Mouse (Mus musculus) lung, adult 18-20 months (tissue): ENCODE results near the gene Flvcr2.
A peak's percentile ranks its signal among the peaks of the same experiment; 100 is the strongest.
"Not testable (repeated sequence)": the region's sequence is repeated elsewhere in the genome, so short reads cannot be mapped to it uniquely, and the experiment has no call there.

Experiments
- DNase-seq, 2 experiments: peaks; one replicate each; pipeline ENCODE4 v3.0.0; 2022; ENCODE audit warnings: mixed read lengths in 2 of 2

Gene Flvcr2

GRCm38 (mm10) chr12:85745827-85746695 lies at the start of gene Flvcr2:
Gene Flvcr2, plus strand, starts transcription at chr12:85746539.
- peak; percentile 88 to 91 for DNase-seq

GRCm38 (mm10) chr12:85698179-85698578 lies 48.2 kb upstream of the Flvcr2 start:
- not testable (repeated sequence) for DNase-seq

DNA sequence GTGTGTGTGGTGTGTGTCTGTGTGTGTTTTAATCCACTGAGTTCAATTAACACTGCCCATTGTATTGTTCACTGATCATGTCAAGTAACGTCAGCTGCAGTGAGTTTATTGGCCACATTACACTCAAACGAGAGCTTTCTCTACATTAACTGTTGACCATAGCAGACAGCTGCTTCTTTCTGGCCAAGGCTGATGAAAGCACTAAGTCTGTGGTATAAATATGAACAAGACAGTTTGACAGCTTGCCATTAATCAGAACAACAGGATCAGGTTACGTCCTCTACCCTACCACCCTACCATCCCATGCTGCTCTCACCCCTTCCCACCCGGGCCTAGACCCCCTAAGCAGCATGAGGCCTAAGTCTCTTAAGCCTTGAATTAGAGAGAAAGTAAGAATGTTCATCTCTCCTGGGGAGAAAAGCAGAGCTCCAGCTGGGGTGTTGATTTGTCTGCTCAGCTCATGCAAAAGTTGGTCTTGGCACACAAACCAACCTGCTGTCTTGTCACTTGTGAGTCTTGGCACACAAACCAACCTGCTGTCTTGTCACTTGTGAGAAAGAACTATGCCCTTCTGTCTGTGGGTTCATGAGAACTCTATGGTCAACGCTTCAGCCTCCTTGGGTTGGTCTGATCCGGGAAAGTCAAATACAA lies 46.0 kb upstream of the Flvcr2 start:
- no peak for DNase-seq

GRCm38 (mm10) chr12:85700842-85701223 lies 45.5 kb upstream of the Flvcr2 start:
- DNase-seq, result no peak

DNA sequence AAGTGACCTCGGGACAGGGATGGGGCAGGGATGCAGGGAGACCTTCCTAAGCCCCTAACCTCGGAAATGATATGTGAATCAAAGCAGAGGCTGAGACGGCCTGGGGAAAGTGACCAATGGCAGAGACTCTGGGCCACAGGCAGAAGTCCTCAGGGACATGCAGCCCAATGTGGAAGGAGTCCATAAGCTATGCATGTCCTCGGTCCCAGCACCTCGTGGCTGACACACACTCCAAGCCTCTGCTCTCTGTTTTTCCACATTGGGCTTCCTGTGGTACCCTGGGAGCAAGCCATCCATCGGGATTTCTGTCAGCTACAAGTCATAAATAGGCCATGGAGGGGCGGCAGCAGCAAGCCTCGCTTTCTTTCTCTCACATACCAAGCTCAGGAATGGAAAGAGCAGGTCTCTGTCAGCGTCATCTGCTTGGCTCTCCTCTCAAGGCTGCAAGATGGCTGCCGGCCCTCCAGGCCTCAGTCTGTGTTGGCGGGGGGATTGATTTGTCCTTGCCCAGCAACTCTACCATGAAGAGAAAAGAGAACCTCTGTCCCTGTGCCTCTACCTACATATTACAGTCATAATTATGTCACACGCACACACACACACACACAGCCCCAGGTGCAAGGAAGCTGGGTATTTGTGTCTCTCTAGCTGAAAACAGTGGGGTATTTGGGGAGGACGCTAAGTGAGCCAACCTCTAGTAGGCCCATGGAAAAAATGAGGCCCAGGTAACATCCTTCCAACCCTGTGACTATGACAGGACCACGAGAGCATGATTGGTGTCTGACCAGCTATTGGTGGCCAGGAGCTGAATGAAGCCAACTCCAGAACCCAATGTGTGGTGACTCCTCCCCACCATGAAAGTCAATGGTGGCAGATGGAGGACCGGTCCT lies 43.9 kb upstream of the Flvcr2 start:
- DNase-seq, result no peak

GRCm38 (mm10) chr12:85703507-85703906 lies 42.8 kb upstream of the Flvcr2 start:
- DNase-seq, result peak; percentile 36 to 37

DNA sequence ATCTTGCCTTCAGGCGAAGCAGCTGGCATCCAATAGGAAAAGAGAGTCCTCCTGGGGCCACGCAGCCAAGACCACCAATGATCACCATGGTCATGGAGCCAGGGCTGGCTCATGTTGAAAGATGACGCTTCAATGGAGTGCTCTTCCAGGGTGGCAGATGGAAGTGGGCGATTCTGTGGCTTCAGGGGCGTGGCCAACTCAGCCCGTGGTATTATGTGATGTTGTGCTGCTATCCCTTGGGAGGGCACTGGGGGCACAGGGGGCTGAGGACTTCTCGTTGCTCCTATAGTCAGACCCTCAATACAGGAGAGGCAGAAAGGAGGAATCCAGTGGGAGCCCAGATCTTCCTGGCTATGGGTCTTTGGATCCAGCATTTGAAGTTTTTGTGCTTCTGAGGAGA lies 41.8 kb upstream of the Flvcr2 start:
- no peak for DNase-seq

GRCm38 (mm10) chr12:85705002-85705830 lies 41.1 kb upstream of the Flvcr2 start:
- DNase-seq, result peak; percentile 90 to 92

GRCm38 (mm10) chr12:85705831-85706530 lies 40.4 kb upstream of the Flvcr2 start:
- no peak for DNase-seq

DNA sequence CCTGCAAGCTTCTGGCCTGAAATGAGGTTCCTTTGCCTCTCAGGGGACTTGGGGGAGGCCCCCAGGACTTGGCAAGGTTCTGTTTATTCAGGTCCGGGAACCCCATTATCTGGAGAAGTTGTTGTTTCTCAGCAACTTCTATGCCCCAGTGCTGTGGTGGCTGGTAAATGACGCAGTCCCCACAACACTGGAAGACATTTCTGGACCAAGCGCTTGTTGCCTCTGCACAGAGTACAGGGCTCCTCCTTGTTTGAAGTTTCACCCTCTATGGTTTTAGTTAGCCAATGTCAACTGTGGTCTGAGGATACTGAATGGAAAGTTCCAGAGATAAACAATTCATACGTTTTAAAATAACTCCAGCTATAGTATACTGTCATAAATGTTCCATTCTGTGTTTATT lies 39.4 kb upstream of the Flvcr2 start:
- DNase-seq, result no peak

GRCm38 (mm10) chr12:85707391-85707790 lies 38.9 kb upstream of the Flvcr2 start:
- DNase-seq, result no peak

GRCm38 (mm10) chr12:85708556-85708955 lies 37.8 kb upstream of the Flvcr2 start:
- no peak for DNase-seq

DNA sequence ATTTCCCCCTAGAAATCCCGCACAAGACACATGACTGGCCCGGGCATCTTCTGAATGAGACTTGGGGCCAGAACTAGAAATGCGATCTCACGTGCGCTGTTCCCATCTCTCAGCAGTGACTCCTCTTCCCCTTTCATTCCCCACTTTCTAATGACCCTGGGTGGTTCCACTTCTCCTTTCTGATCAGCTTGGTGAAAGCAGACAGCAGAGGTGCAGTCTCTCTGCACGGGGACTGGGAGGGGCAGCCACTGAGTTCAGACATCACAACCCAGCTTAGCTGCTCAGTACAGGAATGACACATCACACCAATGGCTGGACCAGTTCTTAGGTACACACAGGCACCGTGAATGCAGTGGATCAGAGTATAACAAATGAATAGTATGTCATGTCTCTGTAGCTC lies 35.6 kb upstream of the Flvcr2 start:
- DNase-seq, result peak; percentile 48 to 54

- no peak for DNase-seq
These were observed 33.8 kb upstream of the Flvcr2 start for GRCm38 (mm10) chr12:85712587-85712986.

- no peak for DNase-seq
These were observed 32.2 kb upstream of the Flvcr2 start for GRCm38 (mm10) chr12:85714126-85714525.

- no peak for DNase-seq
These were observed 21.0 kb upstream of the Flvcr2 start for GRCm38 (mm10) chr12:85725306-85725705.

DNA sequence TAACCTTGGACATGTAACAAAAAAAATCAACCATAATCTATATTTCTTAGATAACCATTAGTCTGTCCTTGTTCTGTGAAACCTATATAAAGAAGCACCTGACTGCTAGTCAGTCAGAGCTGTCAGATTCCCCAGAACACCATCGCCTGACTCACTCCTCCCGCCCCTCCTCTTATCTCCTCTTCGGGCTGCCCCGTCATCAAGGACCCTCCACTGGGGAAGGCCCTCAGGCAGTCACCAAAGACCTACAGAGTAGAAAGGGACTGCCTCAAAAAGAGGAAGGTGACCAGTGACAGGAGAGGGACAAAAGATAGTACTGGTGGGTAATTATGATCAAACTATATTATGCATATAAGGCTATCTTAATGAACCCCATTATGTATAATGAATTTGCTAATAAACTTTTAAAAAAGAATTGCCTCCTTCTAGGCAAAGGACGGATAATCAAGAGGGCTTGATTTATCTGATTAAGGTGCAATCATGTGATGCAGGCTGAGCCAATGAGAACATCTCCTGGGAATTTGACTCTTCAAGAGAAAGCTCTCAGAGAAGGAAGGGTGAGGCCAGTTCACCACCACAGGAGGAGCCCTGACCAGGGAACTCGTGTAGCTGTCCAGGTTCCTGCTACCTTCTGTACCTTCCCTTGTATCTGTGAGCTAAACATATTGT lies 19.5 kb upstream of the Flvcr2 start:
- no peak for DNase-seq

GRCm38 (mm10) chr12:85728181-85728580 lies 18.2 kb upstream of the Flvcr2 start:
- no peak for DNase-seq

- DNase-seq, result peak; percentile 62 to 68
These were observed 17.1 kb upstream of the Flvcr2 start for GRCm38 (mm10) chr12:85729022-85729944.

DNA sequence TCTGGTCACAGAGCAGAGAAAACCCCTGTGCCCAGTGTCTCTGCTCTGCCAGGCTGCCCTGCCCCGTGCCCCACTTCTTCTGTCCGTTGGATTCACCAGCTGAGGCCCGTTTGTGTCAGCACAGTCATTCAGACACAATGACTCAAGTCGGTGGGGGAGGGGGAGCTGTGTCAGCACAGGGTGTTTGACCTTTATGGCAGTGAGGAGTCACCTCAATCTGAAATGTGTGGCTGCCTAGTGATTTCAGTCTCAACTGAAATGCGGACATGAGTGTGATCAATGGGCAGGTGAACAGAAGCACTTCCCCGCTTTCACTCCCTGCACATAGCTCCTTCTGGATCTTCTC lies 16.4 kb upstream of the Flvcr2 start:
- no peak for DNase-seq
